Mouse (Mus musculus) small intestine, adult 2 months (tissue): Measurements from ENCODE around the gene Efna2. TPM values are rescaled to one million over a fixed set of nuclear protein-coding genes. Genes with fewer than 3 reads are reported as not detected.

Experiments used
- H3K27ac ChIP-seq: fragments of 200-500 bp; 2 replicates; pipeline ENCODE4 v1.5.1; 2012; ENCODE audit warnings: low read depth, low read length, control low read depth, inconsistent platforms; ENCODE audit not compliant: insufficient read depth
- H3K27me3 ChIP-seq: fragments of 200-500 bp; 2 replicates; pipeline ENCODE4 v1.6.1; 2012; ENCODE audit warnings: mild to moderate bottlenecking, moderate library complexity, low read length, inconsistent platforms; ENCODE audit not compliant: control insufficient read depth, insufficient read depth
- H3K36me3 ChIP-seq: fragments of 200-500 bp; 2 replicates; pipeline ENCODE4 v1.6.1; 2012; ENCODE audit warnings: mild to moderate bottlenecking, low read length, control low read depth, inconsistent platforms; ENCODE audit not compliant: control insufficient read depth, insufficient read depth
- H3K4me1 ChIP-seq: fragments of 200-500 bp; 2 replicates; pipeline ENCODE4 v1.6.1; 2012; ENCODE audit warnings: low read length, inconsistent platforms, mixed read lengths; ENCODE audit not compliant: control insufficient read depth, insufficient read depth, insufficient read length
- H3K4me3 ChIP-seq: fragments of 200-500 bp; 2 replicates; pipeline ENCODE4 v1.5.1; 2012; ENCODE audit warnings: low read depth, mild to moderate bottlenecking, control low read depth, inconsistent platforms, low read length, moderate library complexity
- CTCF ChIP-seq: fragments of 200-500 bp; IDR thresholded peaks from 2 replicates; pipeline ENCODE4 v1.5.1; 2012; ENCODE audit warnings: low read depth, mild to moderate bottlenecking, control low read depth, inconsistent platforms, low read length, moderate library complexity, mixed read lengths; ENCODE audit not compliant: insufficient replicate concordance, insufficient read length; ENCODE audit errors: extremely low read depth
- POLR2A ChIP-seq: fragments of 200-500 bp; IDR thresholded peaks from 2 replicates; pipeline ENCODE4 v1.6.1; 2012; ENCODE audit warnings: low read depth, mild to moderate bottlenecking, control low read depth, inconsistent platforms, low read length, moderate library complexity
- WGBS: fragments of 180-500 bp; shearing (Covaris S2); methylation state at CpG from one replicate; pipeline ENCODE4 v1.1.7; 2018; 5-methylcytosine and 5-hydroxymethylcytosine counted together
- polyA plus RNA-seq: library from polyadenylated mRNA; depleted of rRNA; stranded (reverse); fragments of >200 nt; gene quantifications from 2 replicates; pipeline ENCODE4 v1.2.3, GENCODE M21; 2012

The Efna2 gene
- polyA plus RNA-seq, 1 experiment = 1.8 TPM

DNA sequence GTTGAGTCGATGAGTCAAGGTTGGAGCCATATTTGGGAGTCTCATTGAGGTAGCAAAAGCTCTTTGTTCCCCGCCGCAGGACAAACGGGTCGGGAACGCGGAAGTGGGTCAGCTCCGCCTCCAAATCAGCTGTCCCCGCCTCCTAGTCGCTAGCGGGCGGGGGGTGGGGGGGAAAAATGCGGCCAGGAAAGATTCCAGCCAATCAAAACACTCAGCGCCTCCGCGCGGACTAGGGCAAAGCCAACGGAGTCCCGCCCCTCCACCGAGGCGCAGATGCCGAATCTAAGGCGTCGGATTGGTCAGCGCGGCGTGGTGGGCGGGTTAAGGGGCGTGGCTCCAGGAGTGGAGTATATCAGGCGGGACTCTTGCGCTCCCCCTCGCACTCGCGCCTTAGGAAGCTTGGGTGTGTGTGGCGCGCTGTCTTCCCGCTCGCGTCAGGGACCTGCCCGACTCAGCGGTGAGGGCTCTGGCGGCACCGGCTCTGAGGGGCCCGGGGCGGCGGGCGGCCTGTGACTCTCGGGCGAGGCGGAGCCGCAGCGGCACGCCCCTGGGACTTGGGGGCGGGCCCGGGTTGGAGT, 11.7 kb upstream of the Efna2 start:
- H3K27ac ChIP-seq = peak overlapping the region; percentile 85
- TF ChIP-seq CTCF (no peak), POLR2A (peak; percentile 94)
- H3K27me3 ChIP-seq = no peaks in the 10 kb centered on the region
- under 1% methylated on average over 55 of the region's 55 CpGs for WGBS
- H3K36me3 ChIP-seq = peaks cover 24% of the 10 kb centered on the region
- peaks cover 39% of the 10 kb centered on the region for H3K4me1 ChIP-seq
- peak overlapping the region; percentile 84 for H3K4me3 ChIP-seq

DNA sequence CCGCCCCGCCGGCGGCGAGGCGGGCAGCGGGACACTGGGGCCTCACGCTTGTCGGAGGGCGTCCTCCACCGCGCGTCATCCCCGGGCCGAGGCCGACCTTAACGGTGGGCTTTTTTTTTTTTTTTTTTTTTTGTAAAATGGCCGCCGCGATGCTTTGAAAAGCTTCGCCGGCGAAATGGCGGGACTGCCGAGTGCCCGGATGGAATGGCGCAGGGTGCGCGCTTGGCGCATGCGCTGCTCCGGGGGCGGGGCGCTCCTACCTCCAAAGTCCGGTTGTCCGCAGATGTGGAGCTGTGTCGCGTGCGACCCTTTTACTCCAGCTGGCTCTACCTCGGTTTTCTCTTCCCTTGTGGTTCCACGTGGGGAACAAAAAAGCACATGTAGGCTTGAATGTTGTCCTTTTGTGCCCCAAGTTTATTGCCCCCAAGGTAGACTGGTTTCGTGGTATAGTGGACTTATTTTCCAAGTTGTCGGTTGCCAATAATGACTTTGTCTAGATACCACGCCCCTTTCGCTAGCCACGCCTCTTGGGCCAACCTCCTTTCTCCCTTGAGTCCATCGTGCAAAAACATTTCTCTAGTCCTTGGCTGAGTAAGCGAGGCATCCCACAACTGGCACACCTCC, 11.1 kb upstream of the Efna2 start:
- H3K36me3 ChIP-seq = peaks cover 24% of the 10 kb centered on the region
- under 1% methylated on average over 48 of the region's 48 CpGs for WGBS
- H3K4me1 ChIP-seq = peaks cover 35% of the 10 kb centered on the region
- peak overlapping the region; percentile 85 for H3K27ac ChIP-seq
- H3K4me3 ChIP-seq = peak overlapping the region; percentile 84
- TF ChIP-seq POLR2A (no peak), CTCF (no peak)
- H3K27me3 ChIP-seq = no peaks in the 10 kb centered on the region

DNA sequence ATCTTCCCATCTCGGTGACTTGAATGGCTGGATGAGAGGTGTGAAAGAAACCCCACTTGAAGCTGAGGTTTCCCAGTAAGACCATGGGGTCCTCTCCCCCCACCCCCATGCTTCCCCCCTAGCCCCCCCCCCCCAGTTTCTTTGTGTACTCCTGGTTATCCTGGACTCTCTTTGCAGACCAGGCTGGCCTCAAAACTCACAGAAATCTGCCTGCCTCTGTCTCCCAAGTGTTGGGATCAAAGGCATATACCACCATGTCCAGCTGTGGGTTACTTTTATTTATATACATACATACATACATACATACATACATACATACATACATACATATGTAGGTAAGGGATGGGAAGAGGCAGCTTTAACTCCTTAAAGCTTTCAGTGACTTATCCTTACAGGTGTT, 10.2 kb upstream of the Efna2 start:
- peaks cover 29% of the 10 kb centered on the region for H3K4me1 ChIP-seq
- H3K27ac ChIP-seq = no peak overlapping the region
- TF ChIP-seq POLR2A = no peak
- TF ChIP-seq CTCF = no peak
- WGBS = 39% methylated on average over 1 of the region's 1 CpGs
- H3K36me3 ChIP-seq = peaks cover 24% of the 10 kb centered on the region
- H3K4me3 ChIP-seq = no peak overlapping the region
- no peaks in the 10 kb centered on the region for H3K27me3 ChIP-seq

DNA sequence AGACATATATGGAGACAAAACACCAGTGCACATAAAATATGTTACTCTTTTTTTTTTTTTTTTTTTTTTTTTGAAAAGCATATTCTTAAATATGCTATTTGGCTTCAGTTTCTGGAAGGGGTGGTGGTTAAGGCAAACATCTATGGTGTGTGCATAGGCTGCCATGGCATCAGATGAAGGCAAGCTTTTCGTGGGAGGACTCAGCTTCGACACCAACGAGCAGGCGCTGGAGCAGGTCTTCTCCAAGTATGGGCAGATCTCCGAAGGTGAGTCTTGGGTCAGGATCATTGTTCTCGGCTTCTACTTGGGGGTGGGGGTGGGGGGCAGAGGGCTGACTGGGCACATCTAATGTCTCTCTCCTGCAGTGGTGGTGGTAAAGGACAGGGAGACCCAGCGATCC, 9.6 kb upstream of the Efna2 start:
- Histone ChIP-seq H3K27ac (no peak overlapping the region), H3K4me3 (no peak overlapping the region), H3K27me3 (no peaks in the 10 kb centered on the region), H3K4me1 (peaks cover 25% of the 10 kb centered on the region), H3K36me3 (peaks cover 24% of the 10 kb centered on the region)
- TF ChIP-seq CTCF (no peak), POLR2A (no peak)
- WGBS = 89% methylated on average over 7 of the region's 7 CpGs

DNA sequence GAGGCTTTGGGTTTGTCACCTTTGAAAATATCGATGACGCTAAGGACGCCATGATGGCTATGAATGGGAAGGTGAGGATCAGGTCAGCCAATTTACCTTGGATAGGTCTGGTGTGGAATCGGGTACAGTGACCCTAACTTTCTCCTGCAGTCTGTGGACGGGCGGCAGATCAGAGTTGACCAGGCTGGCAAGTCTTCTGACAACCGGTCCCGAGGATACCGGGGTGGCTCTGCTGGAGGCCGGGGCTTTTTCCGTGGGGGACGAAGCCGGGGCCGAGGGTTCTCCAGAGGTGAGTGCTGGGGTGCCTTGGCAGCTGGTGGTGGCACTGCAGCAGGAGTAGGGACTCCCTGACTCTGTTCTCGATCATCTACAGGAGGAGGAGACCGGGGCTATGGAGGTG, 9.2 kb upstream of the Efna2 start:
- 95% methylated on average over 16 of the region's 16 CpGs for WGBS
- Histone ChIP-seq H3K4me3 (no peak overlapping the region), H3K27ac (no peak overlapping the region), H3K27me3 (no peaks in the 10 kb centered on the region), H3K36me3 (peaks cover 24% of the 10 kb centered on the region), H3K4me1 (peaks cover 22% of the 10 kb centered on the region)
- TF ChIP-seq CTCF (no peak), POLR2A (no peak)

DNA sequence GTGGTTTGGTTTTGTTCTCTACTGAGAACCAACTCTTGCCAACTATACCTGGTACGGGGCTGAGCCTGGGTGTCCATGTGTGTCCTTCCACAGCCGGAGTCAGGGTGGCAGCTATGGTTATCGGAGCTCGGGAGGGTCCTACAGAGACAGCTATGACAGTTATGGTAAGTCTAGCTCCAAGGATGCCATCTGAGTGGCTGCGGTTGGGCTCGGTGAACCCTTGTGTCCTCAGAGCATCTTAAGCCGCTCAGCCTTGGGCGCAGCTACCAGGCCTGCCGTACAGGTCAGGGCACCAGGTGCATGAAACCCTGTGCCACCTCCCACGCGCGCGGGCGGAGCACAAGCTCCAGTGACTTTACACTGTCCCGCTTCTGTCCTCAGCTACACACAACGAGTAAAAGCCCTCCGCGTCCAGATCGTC, 8.7 kb upstream of the Efna2 start:
- WGBS = 95% methylated on average over 19 of the region's 19 CpGs
- Histone ChIP-seq H3K36me3 (peaks cover 24% of the 10 kb centered on the region), H3K27me3 (no peaks in the 10 kb centered on the region), H3K4me1 (peaks cover 17% of the 10 kb centered on the region), H3K27ac (no peak overlapping the region), H3K4me3 (no peak overlapping the region)
- no peak for TF ChIP-seq CTCF
- no peak for TF ChIP-seq POLR2A

DNA sequence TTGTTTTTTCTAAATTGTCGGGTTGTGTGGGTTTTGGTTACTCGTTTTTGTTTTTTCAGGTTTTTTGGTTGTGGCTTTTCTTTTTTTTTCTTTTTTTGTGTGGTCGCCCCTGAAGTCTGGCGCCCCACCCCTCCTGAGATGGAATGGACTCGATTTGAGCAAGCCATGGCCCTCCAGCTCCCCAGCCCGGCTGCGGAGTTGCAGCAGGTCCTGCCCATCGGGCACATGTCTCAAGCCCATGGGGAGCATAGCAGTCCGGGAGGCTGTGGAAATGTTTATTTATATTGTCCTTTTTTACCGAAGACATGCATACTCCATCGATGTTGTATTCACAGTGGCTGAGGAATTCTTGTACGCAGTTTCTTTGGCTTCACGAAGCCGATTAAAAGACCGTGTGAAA, 8.0 kb upstream of the Efna2 start:
- 89% methylated on average over 15 of the region's 15 CpGs for WGBS
- Histone ChIP-seq H3K27ac (no peak overlapping the region), H3K4me3 (no peak overlapping the region), H3K27me3 (no peaks in the 10 kb centered on the region), H3K36me3 (peaks cover 24% of the 10 kb centered on the region), H3K4me1 (peaks cover 14% of the 10 kb centered on the region)
- TF ChIP-seq POLR2A = no peak
